In the genomic region with DNA sequence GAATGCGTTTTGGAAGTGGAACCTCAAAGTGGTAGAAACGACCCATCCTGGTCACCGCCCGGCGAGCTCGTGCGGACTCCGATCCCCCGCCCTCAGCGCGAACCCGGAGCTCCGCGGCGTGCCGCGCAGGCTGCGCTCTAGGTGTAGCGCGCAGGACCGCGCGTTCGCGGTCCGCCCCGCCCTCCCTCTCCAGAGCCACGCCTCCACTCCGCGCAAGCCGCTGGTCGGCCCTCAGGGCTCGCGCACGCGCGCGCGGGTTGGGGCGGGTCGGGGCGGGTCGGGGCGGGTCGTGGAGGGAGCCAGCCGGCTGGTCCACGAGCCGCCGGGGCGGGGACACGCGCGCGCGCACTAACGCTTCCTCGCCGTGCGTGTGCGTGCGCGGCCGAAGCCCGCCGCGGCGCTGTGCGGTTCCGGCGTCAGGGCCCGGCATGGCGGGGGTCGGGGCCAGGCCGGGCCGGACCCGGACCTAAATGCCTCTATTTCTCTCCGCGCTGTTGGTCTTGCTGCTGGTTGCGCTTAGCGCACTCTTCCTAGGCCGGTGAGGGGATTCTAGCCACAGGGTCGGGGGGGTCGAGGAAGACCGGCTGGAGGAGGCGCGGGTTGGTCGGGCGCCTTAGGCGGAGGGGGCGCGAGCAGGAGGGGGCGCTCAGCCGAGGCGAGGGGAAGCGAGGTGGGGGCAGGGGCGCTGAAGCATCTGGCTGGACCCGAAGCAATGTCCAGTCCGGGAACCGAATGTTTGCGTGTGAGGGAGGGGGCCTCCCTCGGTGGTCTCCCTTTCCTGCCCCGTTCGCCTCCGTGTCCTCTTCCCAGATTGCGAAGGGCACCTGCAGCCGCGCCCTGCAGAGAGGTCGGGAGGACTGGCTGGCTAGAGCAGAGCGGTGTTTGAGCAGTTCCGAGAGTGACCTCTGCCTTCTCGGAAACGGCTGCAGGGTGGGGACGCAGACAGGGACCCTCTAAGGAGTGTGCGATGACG, we compare ENCODE assay signal across 8 mouse cellular contexts. TPM values are rescaled to one million over a fixed set of nuclear protein-coding genes. Genes with fewer than 3 reads are reported as not detected.
DNase-seq lines count a peak whose midpoint lies in the region; ATAC-seq and TF ChIP-seq lines count a peak whose summit lies in the region.

Gene 2610507B11Rik (plus strand): TSS at position 373 of the 973 bp plus-strand sequence.

- 2% methylated on average over 102 of the region's 115 CpGs for WGBS in forebrain, postnatal 0 days
- under 1% methylated on average over 113 of the region's 115 CpGs for WGBS in lung, embryonic 15.5 days

- peaks cover 35% of the 10 kb centered on the region for H3K36me3 ChIP-seq in G1E (replicated peaks)
- peaks cover 29% of the 10 kb centered on the region for H3K36me3 ChIP-seq in forebrain, postnatal 0 days (ENCODE audit: insufficient read depth)
- H3K36me3 ChIP-seq in lung, embryonic 15.5 days: peaks cover 31% of the 10 kb centered on the region

- H3K9me3 ChIP-seq in G1E (replicated peaks): no peaks in the 10 kb centered on the region
- no peaks in the 10 kb centered on the region for H3K9me3 ChIP-seq in forebrain, postnatal 0 days (ENCODE audit: low read length)
- H3K9me3 ChIP-seq in lung, embryonic 15.5 days: no peaks in the 10 kb centered on the region

- H3K27me3 ChIP-seq in G1E (ENCODE audit: insufficient read depth, low read length): no peaks in the 10 kb centered on the region
- H3K27me3 ChIP-seq in forebrain, postnatal 0 days (ENCODE audit: insufficient read depth, low read length): no peaks in the 10 kb centered on the region
- peaks cover 12% of the 10 kb centered on the region; the same call in 1 of the 2 replicates for H3K27me3 ChIP-seq in lung, embryonic 15.5 days

- peak within 1 kb of the TSS; percentile 84 for H3K4me2 ChIP-seq in forebrain, postnatal 0 days (ENCODE audit: low read depth)
- H3K4me2 ChIP-seq in lung, embryonic 15.5 days: peak within 1 kb of the TSS; percentile 77

- peak within 1 kb of the TSS; percentile 82 for H3K27ac ChIP-seq in forebrain, postnatal 0 days (ENCODE audit: low read depth, low read length)
- peak within 1 kb of the TSS; percentile 89 for H3K27ac ChIP-seq in lung, embryonic 15.5 days

- DNase-seq in G1E (ENCODE audit: low spot score): peak; percentile 94
- DNase-seq in cerebellum, adult 18-20 months: peak; percentile 93 to 96
- peak; percentile 97 for DNase-seq in forebrain, postnatal 0 days
- DNase-seq in heart, postnatal 4 days: peak; percentile 96
- peak; percentile 73 to 79 for DNase-seq in layer of hippocampus, adult 8-10 months (ENCODE audit: low spot score in 2 of 2)
- peak; percentile 90 for DNase-seq in ovary, adult 18-20 months (ENCODE audit: low spot score)
- peak; percentile 97 for DNase-seq in thymus, postnatal 0 days (ENCODE audit: low spot score)

- peak; percentile 66 for ATAC-seq in G1E (ENCODE audit: extremely low read depth, insufficient number of reproducible peaks, low FRiP score, poor library complexity, severe bottlenecking)
- ATAC-seq in forebrain, postnatal 0 days: peak; percentile 97
- ATAC-seq in lung, embryonic 15.5 days (ENCODE audit: borderline replicate concordance, extremely low read depth, low FRiP score, low TSS enrichment): peak; percentile 97

- H3K4me3 ChIP-seq in G1E (ENCODE audit: low read depth, low read length): peak within 1 kb of the TSS; percentile 98
- peak within 1 kb of the TSS; percentile 91 for H3K4me3 ChIP-seq in forebrain, postnatal 0 days (ENCODE audit: low read depth, low read length)
- H3K4me3 ChIP-seq in lung, embryonic 15.5 days: peak within 1 kb of the TSS; percentile 99

- H3K4me1 ChIP-seq in G1E (ENCODE audit: insufficient read depth, low read depth, low read length): peaks cover 13% of the 10 kb centered on the region
- H3K4me1 ChIP-seq in forebrain, postnatal 0 days (ENCODE audit: insufficient read depth): 0 out of 2 replicates have a peak, but pooled peaks cover 4% of the 10 kb centered on the region
- peaks cover 8% of the 10 kb centered on the region; the same call in 1 of the 2 replicates for H3K4me1 ChIP-seq in lung, embryonic 15.5 days

- H3K9ac ChIP-seq in forebrain, postnatal 0 days: peak within 1 kb of the TSS; percentile 67
- peak within 1 kb of the TSS; percentile 80 for H3K9ac ChIP-seq in lung, embryonic 15.5 days

- no peak for TF ChIP-seq CTCF in G1E (IDR thresholded peaks at IDR 0.05; ENCODE audit: low read depth, low read length)
- TF ChIP-seq CTCF in forebrain, postnatal 0 days (IDR thresholded peaks at IDR 0.05; ENCODE audit: low read depth): no peak; the same call in 1 of the 2 replicates

RNA-seq across cellular contexts. Expression of gene 2610507B11Rik, which starts in this region (rescaled TPM):
- total RNA-seq in G1E (2014; fragmentation: Nextera tagmentation) (95.8 and 113 TPM in 2 replicates), G1E (2017) (53.9 and 55.8 TPM in 2 replicates)
- 63.8 and 70.6 TPM in 2 replicates for polyA plus RNA-seq in G1E (2012)
- total RNA-seq in forebrain, postnatal 0 days (2014; rRNA removed): 58.6 and 70.2 TPM in 2 replicates
- 34.6 and 49.4 TPM in 2 replicates for polyA plus RNA-seq in forebrain, postnatal 0 days (2015; fragmentation: Nextera tagmentation; extraction: Ambion mirVana)
- 100 to 1,000 TPM; 178 to 185 TPM for total RNA-seq in heart, postnatal 4 days (2021)
- total RNA-seq in layer of hippocampus, adult 8-10 months (2022): 100 to 1,000 TPM; 181 to 208 (median 193) TPM
- polyA plus RNA-seq in lung, embryonic 15.5 days (2015; fragmentation: Nextera tagmentation; extraction: Ambion mirVana): 71.1 and 75.9 TPM in 2 replicates
- 88.6 and 107 TPM in 2 replicates for polyA plus RNA-seq in thymus, postnatal 0 days (2015; fragmentation: Nextera tagmentation; extraction: Ambion mirVana)

Comparison
In these comparisons a context has a peak if more than half of its experiments do, and no peak if none do; other contexts are left out.
1. Peak in every context shown above with its lines: DNase-seq, ATAC-seq, H3K4me3 ChIP-seq and H3K27ac ChIP-seq.